8 mouse cellular contexts compared by ENCODE assay signal in genomic region chr12:79358613-79359218, GRCm38 (mm10).
DNase-seq lines count a peak whose midpoint lies in the region; ATAC-seq and TF ChIP-seq lines count a peak whose summit lies in the region.

No protein-coding gene starts in this region.

- peak; percentile 78 for ATAC-seq in frontal cortex, adult (ENCODE audit: low TSS enrichment)
- ATAC-seq in hindbrain, postnatal 0 days, result peak; percentile 89
- ATAC-seq in megakaryocyte, adult 5-6 weeks (ENCODE audit: poor library complexity, severe bottlenecking), result peak; percentile 93

- no peaks in the 10 kb centered on the region for H3K36me3 ChIP-seq in spleen, adult 2 months (ENCODE audit: control insufficient read depth, insufficient read depth, low read length)
- H3K36me3 ChIP-seq in hindbrain, postnatal 0 days (ENCODE audit: insufficient read depth, low read length), result no peaks in the 10 kb centered on the region

- no peaks in the 10 kb centered on the region for H3K4me1 ChIP-seq in spleen, adult 2 months (ENCODE audit: control insufficient read depth, insufficient read depth, insufficient read length)
- no peaks in the 10 kb centered on the region for H3K4me1 ChIP-seq in hindbrain, postnatal 0 days (ENCODE audit: insufficient read depth, low read length)

- H3K27ac ChIP-seq in spleen, adult 2 months (ENCODE audit: insufficient read depth, low read length), result no peak overlapping the region
- H3K27ac ChIP-seq in hindbrain, postnatal 0 days, result no peak overlapping the region

- TF ChIP-seq POLR2A in spleen, adult 2 months (IDR thresholded peaks at IDR 0.05; ENCODE audit: low read depth, low read length), result no peak

- 40% methylated on average over 10 of the region's 10 CpGs for WGBS in spleen, adult 2 months
- 15% methylated on average over 10 of the region's 10 CpGs for WGBS in hindbrain, postnatal 0 days

- no peaks in the 10 kb centered on the region for H3K9me3 ChIP-seq in hindbrain, postnatal 0 days (ENCODE audit: low read length)

- H3K4me2 ChIP-seq in hindbrain, postnatal 0 days (ENCODE audit: low read depth, low read length), result no peak overlapping the region

- no peak overlapping the region for H3K9ac ChIP-seq in hindbrain, postnatal 0 days (replicated peaks; ENCODE audit: low read length)

- TF ChIP-seq CTCF in spleen, adult 2 months (IDR thresholded peaks at IDR 0.05; ENCODE audit: extremely low read depth, insufficient read depth, insufficient read length, insufficient replicate concordance), result peak; percentile 49; the same call in 1 of the 2 replicates
- peak; percentile 80 for TF ChIP-seq CTCF in hindbrain, postnatal 0 days (IDR thresholded peaks at IDR 0.05; ENCODE audit: low read depth)

- peak; percentile 43 to 59 for DNase-seq in spleen, adult 2 months (ENCODE audit: low read depth in 1 of 2, low spot score in 2 of 2)
- no peak for DNase-seq in spleen, adult 12 weeks (ENCODE audit: low spot score)
- peak; percentile 58 for DNase-seq in cerebellum, adult 9-10 months
- DNase-seq in hindbrain, postnatal 0 days (ENCODE audit: low spot score), result peak; percentile 88
- peak; percentile 52 to 75 for DNase-seq in layer of hippocampus, postnatal 14 days (ENCODE audit: low spot score in 2 of 2)
- DNase-seq in right cerebral cortex, postnatal 25 days, result peak; percentile 30

- H3K4me3 ChIP-seq in spleen, adult 2 months (ENCODE audit: extremely low read depth, insufficient read depth, insufficient read length), result no peak overlapping the region
- no peak overlapping the region for H3K4me3 ChIP-seq in hindbrain, postnatal 0 days (ENCODE audit: low read length)

- no peaks in the 10 kb centered on the region for H3K27me3 ChIP-seq in spleen, adult 2 months (ENCODE audit: control insufficient read depth, insufficient read depth, low read length)
- no peaks in the 10 kb centered on the region for H3K27me3 ChIP-seq in hindbrain, postnatal 0 days (ENCODE audit: insufficient read depth, low read length)
